Mouse (Mus musculus): ENCODE data around the gene Atxn7l3b.

DNA sequence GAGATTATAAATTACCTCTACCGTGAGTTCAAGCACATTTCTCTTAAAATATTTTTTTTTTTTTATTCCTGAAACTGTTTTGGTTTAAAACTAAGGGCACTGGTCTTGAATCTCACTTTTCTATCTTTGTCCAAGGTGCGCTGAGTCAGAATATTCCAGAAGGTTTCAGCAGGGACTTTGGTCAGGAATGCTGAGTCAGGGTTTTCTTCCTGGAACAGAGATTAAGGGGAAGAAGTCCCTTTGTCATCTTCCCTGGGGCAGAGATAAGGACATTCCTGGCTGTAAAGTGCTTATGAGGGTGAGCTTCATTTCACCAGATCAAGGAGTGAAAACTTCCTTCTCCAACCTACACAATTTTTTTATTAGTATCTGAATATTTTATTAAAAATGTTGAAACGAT is 46.7 kb downstream of the Atxn7l3b start:
- TF ChIP-seq CTCF (IDR thresholded peaks at IDR 0.05; ENCODE audit: insufficient read depth, low read depth, low read length) (no peak), POLR2A (IDR thresholded peaks at IDR 0.05; ENCODE audit: insufficient read depth, low read depth, low read length) (no peak)
